Mouse (Mus musculus): ENCODE results near the gene Marc2. TPM values are rescaled to one million over a fixed set of nuclear protein-coding genes. Genes with fewer than 3 reads are reported as not detected.
A peak's percentile ranks its signal among the peaks of the same experiment; 100 is the strongest.

Marc2 gene
- 89.7 and 96.4 TPM in 2 replicates for polyA plus RNA-seq (2014; fragmentation: Nextera tagmentation; extraction: Ambion mirVana)

DNA sequence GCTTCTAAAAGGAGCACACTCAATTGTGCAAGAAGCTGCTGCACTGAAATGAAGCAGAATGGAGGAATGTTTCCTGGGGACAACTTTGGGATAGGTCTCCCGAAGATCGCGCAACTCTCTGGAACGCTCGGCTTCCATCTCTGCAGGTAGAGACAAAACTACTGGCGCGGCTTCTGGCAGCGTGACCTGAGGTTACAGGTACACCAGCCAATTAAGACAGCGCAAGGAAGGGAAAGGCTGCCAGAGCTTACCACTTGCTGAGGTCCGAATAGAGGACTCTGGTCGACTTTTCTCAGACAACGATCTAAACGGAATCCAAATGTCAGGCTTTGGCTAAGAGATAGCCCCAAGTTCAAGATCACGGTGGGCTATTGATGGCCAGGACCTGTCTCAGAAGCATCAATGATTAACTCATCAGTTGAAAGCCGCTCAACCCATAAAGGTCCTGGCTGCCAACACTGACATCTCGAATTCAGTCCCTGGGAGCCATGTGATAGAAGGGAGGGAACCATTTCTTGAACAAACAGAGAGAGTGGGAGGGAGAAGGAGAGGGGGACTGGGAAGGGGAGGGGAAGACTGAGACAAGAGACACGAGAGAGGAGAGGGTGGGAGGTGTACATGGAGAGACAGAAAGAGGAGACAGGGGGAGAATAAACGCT is at the start of gene Marc2:
Marc2 (minus strand) TSS at position 360 of the 659 bp plus-strand sequence.
- Histone ChIP-seq H3K4me2 (ENCODE audit: low read depth, low read length, severe bottlenecking) (peak within 1 kb of the TSS; percentile 57), H3K36me3 (ENCODE audit: control insufficient read depth, insufficient read depth, low read length) (no peaks in the 10 kb centered on the region), H3K4me3 (ENCODE audit: low read depth, low read length) (peak within 1 kb of the TSS; percentile 65), H3K4me1 (replicated peaks; ENCODE audit: control insufficient read depth, insufficient read depth, low read length) (peaks cover 5% of the 10 kb centered on the region), H3K27me3 (ENCODE audit: control insufficient read depth, insufficient read depth, low read length) (peaks cover 4% of the 10 kb centered on the region), H3K27ac (ENCODE audit: low read depth, low read length) (no peak within 1 kb of the TSS), H3K9ac (ENCODE audit: low read length) (peak within 1 kb of the TSS; percentile 65), H3K9me3 (ENCODE audit: control insufficient read depth, low read length) (no peaks in the 10 kb centered on the region)
- ATAC-seq (replicated peaks; ENCODE audit: low FRiP score) (peak; percentile 16; the same call in 1 of the 2 replicates), DNase-seq (ENCODE audit: low spot score) (no peak)
- WGBS: 6% methylated on average over 18 of the region's 18 CpGs

DNA sequence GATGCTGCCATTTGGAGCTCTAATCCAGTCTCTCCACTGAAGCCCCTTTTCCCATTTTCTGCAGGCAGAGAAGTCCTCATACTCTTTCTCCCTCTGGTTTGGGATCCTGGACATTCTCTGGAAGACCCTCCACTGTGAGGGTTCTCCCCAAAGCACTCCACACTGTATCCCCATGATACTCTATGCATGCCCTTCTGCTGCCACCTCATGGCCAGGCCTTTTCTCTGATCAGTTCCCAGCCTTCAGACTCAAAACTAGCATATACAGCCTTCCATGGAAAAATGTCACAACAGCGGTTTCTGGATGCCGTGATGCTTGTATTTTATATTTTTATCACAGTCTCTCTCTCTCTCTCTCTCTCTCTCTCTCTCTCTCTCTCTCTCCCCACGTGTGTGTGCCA is 45.7 kb upstream of the Marc2 start:
- no peak overlapping the region for H3K4me3 ChIP-seq (ENCODE audit: low read depth, low read length)
- 81% methylated on average over 3 of the region's 3 CpGs for WGBS
- ATAC-seq (replicated peaks; ENCODE audit: low FRiP score): no peak

DNA sequence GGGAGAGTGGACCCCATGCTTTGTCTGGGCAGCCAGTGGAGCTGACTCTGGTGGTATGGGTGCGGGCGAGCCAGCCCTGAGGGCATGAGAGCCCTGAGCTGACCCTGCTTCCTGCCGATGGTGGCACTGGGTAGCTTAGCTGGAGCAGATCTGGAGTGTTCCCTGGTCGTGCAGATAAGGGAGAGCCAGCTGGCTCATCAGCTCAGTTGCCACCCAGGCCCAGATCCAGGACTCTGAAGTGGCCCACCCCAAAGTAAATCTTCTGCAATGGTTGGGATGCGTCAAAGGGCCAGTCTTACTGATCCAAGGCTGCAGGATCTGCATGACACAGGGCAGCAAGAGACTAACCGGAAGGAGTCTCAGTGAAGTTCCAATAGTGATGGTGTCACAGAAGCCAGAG is 43.2 kb upstream of the Marc2 start:
- ATAC-seq (replicated peaks; ENCODE audit: low FRiP score) (no peak), DNase-seq (ENCODE audit: low spot score) (no peak)
- no peaks in the 10 kb centered on the region for H3K9me3 ChIP-seq (ENCODE audit: control insufficient read depth, low read length)
- H3K4me1 ChIP-seq (replicated peaks; ENCODE audit: control insufficient read depth, insufficient read depth, low read length): no peaks in the 10 kb centered on the region
- no peaks in the 10 kb centered on the region for H3K36me3 ChIP-seq (ENCODE audit: control insufficient read depth, insufficient read depth, low read length)
- no peak overlapping the region for H3K27ac ChIP-seq (ENCODE audit: low read depth, low read length)
- H3K27me3 ChIP-seq (ENCODE audit: control insufficient read depth, insufficient read depth, low read length): no peaks in the 10 kb centered on the region
- no peak overlapping the region for H3K9ac ChIP-seq (ENCODE audit: low read length)
- no peak overlapping the region for H3K4me2 ChIP-seq (ENCODE audit: low read depth, low read length, severe bottlenecking)
- WGBS: 87% methylated on average over 6 of the region's 6 CpGs
- H3K4me3 ChIP-seq (ENCODE audit: low read depth, low read length): no peak overlapping the region

More for the DNA sequence above, 45.7 kb upstream of the Marc2 start:
- Histone ChIP-seq H3K9ac (ENCODE audit: low read length) (no peak overlapping the region), H3K27ac (ENCODE audit: low read depth, low read length) (no peak overlapping the region), H3K9me3 (ENCODE audit: control insufficient read depth, low read length) (no peaks in the 10 kb centered on the region), H3K4me2 (ENCODE audit: low read depth, low read length, severe bottlenecking) (no peak overlapping the region), H3K4me1 (replicated peaks; ENCODE audit: control insufficient read depth, insufficient read depth, low read length) (no peaks in the 10 kb centered on the region), H3K36me3 (ENCODE audit: control insufficient read depth, insufficient read depth, low read length) (no peaks in the 10 kb centered on the region), H3K27me3 (ENCODE audit: control insufficient read depth, insufficient read depth, low read length) (no peaks in the 10 kb centered on the region)
- no peak for DNase-seq (ENCODE audit: low spot score)

DNA sequence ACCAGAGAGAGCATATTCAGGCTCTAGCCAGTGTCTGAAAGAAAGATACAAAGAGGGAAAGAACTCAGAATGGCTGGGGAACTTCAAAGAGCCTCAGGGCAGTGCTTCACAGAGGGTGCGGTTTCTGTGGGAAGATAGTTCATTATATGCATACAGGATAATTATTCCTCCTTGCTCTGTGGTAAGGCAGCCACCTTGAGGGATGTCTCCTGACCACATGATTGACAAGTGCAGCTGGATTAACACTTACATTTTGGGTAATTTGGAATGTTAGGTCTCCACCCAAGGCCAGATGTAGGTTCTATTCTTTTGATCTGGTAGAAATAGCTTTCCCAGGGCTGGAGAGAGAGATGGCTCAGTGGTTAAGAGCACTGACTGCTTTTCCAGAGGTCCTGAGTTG is 39.9 kb upstream of the Marc2 start:
- Histone ChIP-seq H3K27me3 (ENCODE audit: control insufficient read depth, insufficient read depth, low read length) (peaks cover 28% of the 10 kb centered on the region), H3K4me3 (ENCODE audit: low read depth, low read length) (no peak overlapping the region), H3K9me3 (ENCODE audit: control insufficient read depth, low read length) (no peaks in the 10 kb centered on the region), H3K9ac (ENCODE audit: low read length) (no peak overlapping the region), H3K4me1 (replicated peaks; ENCODE audit: control insufficient read depth, insufficient read depth, low read length) (no peaks in the 10 kb centered on the region), H3K4me2 (ENCODE audit: low read depth, low read length, severe bottlenecking) (no peak overlapping the region), H3K27ac (ENCODE audit: low read depth, low read length) (no peak overlapping the region), H3K36me3 (ENCODE audit: control insufficient read depth, insufficient read depth, low read length) (no peaks in the 10 kb centered on the region)
- DNase-seq (ENCODE audit: low spot score) (no peak), ATAC-seq (replicated peaks; ENCODE audit: low FRiP score) (no peak)
- 68% methylated on average over 1 of the region's 1 CpGs for whole genome bisulfite sequencing

DNA sequence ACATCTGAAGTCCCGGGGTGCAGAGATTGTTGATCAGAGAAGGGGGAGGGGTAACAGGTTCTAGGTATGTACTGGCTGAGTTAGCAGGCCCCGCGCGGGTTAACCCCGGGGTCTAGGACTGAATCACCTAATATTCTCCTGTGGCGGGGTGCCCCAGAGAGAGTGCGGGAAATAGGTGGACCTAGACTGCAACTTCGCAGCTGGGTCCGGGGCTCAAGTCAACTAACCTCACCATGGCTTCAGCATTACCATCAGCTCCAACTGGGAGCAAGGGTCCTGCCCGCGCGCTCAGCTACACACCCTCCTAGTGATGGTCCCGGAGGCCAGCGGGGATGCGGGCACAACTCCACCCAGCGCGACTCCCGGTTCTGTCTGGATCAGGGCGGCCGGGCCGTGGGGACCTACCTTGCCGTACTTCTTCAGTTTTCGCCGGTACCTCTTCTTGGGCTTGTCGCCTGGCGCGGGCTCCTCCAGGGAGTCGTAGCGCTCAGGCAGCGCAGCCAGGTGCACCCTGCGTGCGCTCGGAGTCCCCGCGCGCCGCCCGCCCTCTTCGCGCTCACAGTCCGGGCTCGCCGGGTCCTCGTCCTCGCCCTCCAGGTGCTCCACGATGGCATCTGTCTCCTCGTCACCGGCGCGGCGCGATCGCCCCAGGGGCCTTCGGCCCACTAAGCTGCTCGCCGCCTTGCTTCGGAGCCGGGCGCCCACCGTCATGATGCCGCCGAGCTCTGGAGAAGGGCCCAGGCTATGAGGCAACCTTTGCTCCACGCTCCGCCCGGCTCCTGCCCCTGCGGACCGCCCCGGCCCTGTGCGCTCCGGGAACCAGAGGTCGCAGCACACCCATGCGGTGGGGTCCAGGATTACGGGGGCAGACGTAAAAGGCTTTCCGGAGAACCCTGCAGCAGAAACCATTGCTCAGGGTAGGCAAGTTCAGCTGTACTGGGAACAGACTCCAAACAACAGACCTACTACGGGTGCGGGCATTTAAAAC is 36.3 kb upstream of the Marc2 start, which contains the start of gene C130074G19Rik:
C130074G19Rik (minus strand) TSS at position 938 of the 988 bp plus-strand sequence.
- peak within 1 kb of the TSS; percentile 35 for H3K9ac ChIP-seq (ENCODE audit: low read length)
- H3K4me3 ChIP-seq (ENCODE audit: low read depth, low read length): peak within 1 kb of the TSS; percentile 39
- 3% methylated on average over 75 of the region's 77 CpGs for WGBS
- DNase-seq (ENCODE audit: low spot score) (peak; percentile 74), ATAC-seq (replicated peaks; ENCODE audit: low FRiP score) (peak; percentile 76)
- H3K9me3 ChIP-seq (ENCODE audit: control insufficient read depth, low read length): no peaks in the 10 kb centered on the region
- peak within 1 kb of the TSS; percentile 84 for H3K4me2 ChIP-seq (ENCODE audit: low read depth, low read length, severe bottlenecking)
- H3K36me3 ChIP-seq (ENCODE audit: control insufficient read depth, insufficient read depth, low read length): no peaks in the 10 kb centered on the region
- peaks cover 28% of the 10 kb centered on the region for H3K27me3 ChIP-seq (ENCODE audit: control insufficient read depth, insufficient read depth, low read length)
- H3K4me1 ChIP-seq (replicated peaks; ENCODE audit: control insufficient read depth, insufficient read depth, low read length): no peaks in the 10 kb centered on the region
- H3K27ac ChIP-seq (ENCODE audit: low read depth, low read length): no peak within 1 kb of the TSS

DNA sequence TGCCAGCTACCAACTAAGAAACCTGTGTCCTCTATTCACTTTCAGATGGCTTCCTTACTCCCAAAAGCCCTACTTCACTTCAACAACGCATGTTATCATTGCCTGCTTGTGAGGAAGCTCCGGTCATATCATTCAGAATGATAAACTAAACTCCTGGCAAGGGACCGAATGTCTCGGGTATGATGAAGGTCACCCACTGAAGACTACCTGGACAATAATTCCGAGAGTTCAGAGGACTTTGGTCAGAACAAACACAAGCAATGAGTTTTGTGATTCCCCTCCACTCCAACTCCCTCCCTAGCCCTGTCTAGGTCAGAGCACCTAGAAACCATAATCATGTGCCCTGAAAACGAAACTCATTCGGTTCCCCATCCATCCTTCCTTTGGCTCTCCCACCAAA is 35.6 kb upstream of the Marc2 start:
- H3K4me2 ChIP-seq (ENCODE audit: low read depth, low read length, severe bottlenecking): no peak overlapping the region
- H3K36me3 ChIP-seq (ENCODE audit: control insufficient read depth, insufficient read depth, low read length): no peaks in the 10 kb centered on the region
- 68% methylated on average over 7 of the region's 7 CpGs for WGBS
- no peaks in the 10 kb centered on the region for H3K9me3 ChIP-seq (ENCODE audit: control insufficient read depth, low read length)
- H3K27me3 ChIP-seq (ENCODE audit: control insufficient read depth, insufficient read depth, low read length): peaks cover 28% of the 10 kb centered on the region
- H3K27ac ChIP-seq (ENCODE audit: low read depth, low read length): no peak overlapping the region
- peak overlapping the region; percentile 39; the same call in 1 of the 2 replicates for H3K4me3 ChIP-seq (ENCODE audit: low read depth, low read length)
- ATAC-seq (replicated peaks; ENCODE audit: low FRiP score) (no peak), DNase-seq (ENCODE audit: low spot score) (no peak)
- no peak overlapping the region for H3K9ac ChIP-seq (ENCODE audit: low read length)
- no peaks in the 10 kb centered on the region for H3K4me1 ChIP-seq (replicated peaks; ENCODE audit: control insufficient read depth, insufficient read depth, low read length)

DNA sequence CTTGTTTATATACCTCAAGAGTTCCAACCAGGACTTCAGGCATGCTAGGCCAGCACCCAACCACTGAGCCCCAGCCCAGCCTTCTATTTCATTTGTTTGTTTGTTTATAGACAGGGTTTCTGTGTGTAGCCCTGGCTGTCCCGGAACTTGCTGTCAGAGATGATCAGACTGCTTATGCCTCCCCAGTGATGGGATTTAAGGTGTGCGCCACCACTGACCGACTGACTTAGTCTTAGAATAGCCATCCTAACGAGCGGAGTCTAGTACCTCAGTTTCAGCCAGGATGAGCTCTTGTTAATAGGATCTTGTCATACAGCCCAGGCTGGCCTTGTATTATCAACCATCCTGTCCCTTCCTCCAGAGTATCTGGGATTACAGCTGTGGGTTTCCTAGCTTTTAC is 35.0 kb upstream of the Marc2 start:
- Histone ChIP-seq H3K4me3 (ENCODE audit: low read depth, low read length) (no peak overlapping the region), H3K9ac (ENCODE audit: low read length) (no peak overlapping the region), H3K27me3 (ENCODE audit: control insufficient read depth, insufficient read depth, low read length) (peaks cover 28% of the 10 kb centered on the region), H3K36me3 (ENCODE audit: control insufficient read depth, insufficient read depth, low read length) (no peaks in the 10 kb centered on the region), H3K9me3 (ENCODE audit: control insufficient read depth, low read length) (no peaks in the 10 kb centered on the region), H3K4me2 (ENCODE audit: low read depth, low read length, severe bottlenecking) (no peak overlapping the region), H3K27ac (ENCODE audit: low read depth, low read length) (no peak overlapping the region), H3K4me1 (replicated peaks; ENCODE audit: control insufficient read depth, insufficient read depth, low read length) (no peaks in the 10 kb centered on the region)
- WGBS: 86% methylated on average over 5 of the region's 5 CpGs
- no peak for DNase-seq (ENCODE audit: low spot score)
- no peak for ATAC-seq (replicated peaks; ENCODE audit: low FRiP score)

DNA sequence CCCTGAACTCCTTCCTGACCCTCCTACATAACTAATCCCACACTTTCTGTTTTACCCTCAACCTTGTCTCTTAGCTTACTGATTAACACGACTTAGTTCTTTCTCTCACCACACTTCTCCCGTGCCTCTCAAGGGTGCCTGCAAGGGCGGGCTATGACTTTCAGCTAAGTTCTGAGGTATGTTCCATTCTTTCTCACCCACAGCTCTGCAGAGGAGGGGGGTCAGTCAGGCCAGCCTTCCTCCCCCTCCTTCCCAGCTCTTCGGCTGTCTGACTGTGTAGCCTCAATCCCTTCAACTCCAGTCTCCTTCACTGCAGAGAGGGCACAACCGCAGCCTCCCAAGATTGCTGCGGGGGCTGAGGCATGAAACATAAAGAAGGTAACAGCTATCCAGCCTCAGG is 32.6 kb upstream of the Marc2 start:
- peaks cover 26% of the 10 kb centered on the region for H3K27me3 ChIP-seq (ENCODE audit: control insufficient read depth, insufficient read depth, low read length)
- 72% methylated on average over 6 of the region's 6 CpGs for WGBS
- no peak overlapping the region for H3K9ac ChIP-seq (ENCODE audit: low read length)
- no peak overlapping the region for H3K4me3 ChIP-seq (ENCODE audit: low read depth, low read length)
- H3K27ac ChIP-seq (ENCODE audit: low read depth, low read length): no peak overlapping the region
- no peaks in the 10 kb centered on the region for H3K36me3 ChIP-seq (ENCODE audit: control insufficient read depth, insufficient read depth, low read length)
- no peaks in the 10 kb centered on the region for H3K4me1 ChIP-seq (replicated peaks; ENCODE audit: control insufficient read depth, insufficient read depth, low read length)
- no peak overlapping the region for H3K4me2 ChIP-seq (ENCODE audit: low read depth, low read length, severe bottlenecking)
- ATAC-seq (replicated peaks; ENCODE audit: low FRiP score) (no peak), DNase-seq (ENCODE audit: low spot score) (no peak)
- no peaks in the 10 kb centered on the region for H3K9me3 ChIP-seq (ENCODE audit: control insufficient read depth, low read length)

Data from forebrain, embryonic 11.5 days (tissue).